Mouse (Mus musculus) forelimb bud, embryonic 11.5 days (tissue): ENCODE measurements at regions not wholly inside any gene's neighbourhood (a gene's known extent, or its start where the extent isn't known, plus 50 kb on each side); places are given as distances from the start of the nearest gene placed in this dataset.

Experiments used
- DNase-seq: peaks from one replicate; pipeline ENCODE4 v3.0.0-alpha.2; 2012; ENCODE audit warnings: low read depth, low spot score

DNA sequence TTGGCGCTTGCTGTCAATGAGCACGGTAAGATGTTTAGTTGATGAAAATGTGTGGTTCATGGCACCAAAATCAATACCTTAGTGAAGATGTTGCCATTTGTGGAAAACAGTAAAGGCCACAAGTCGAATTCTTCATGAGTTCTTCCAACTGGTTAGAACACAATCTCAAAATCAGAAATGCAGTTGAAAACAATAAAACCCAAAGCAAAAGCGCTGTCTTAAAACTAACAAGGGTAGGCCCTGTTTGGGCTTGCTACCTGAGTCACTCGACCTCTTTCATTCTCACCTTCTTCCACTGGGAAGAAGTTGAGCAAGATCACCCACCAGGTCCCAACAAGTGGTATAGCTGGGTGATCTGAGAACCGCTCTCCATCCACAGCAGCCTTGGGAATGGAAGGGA, 179.1 kb downstream of the Parm1 start:
- no peak for DNase-seq

DNA sequence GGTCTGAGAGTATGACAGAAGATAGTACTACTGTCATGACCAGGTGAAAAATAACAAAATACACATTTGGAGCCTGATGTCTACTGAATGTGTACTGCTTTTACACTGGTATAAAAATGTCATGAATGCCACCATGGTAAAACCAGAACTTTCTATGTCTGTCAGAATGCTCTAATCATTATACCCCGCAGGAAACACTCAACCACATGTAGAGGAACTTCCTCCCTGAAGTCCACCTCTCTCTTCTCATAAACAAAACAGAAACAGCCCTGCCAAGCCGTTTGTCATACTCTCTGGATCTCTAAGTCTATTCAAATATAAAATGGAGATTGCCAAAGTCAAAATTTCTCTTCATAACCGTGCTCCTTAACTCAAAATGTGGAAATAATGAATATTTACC, 178.2 kb downstream of the Parm1 start:
- no peak for DNase-seq

DNA sequence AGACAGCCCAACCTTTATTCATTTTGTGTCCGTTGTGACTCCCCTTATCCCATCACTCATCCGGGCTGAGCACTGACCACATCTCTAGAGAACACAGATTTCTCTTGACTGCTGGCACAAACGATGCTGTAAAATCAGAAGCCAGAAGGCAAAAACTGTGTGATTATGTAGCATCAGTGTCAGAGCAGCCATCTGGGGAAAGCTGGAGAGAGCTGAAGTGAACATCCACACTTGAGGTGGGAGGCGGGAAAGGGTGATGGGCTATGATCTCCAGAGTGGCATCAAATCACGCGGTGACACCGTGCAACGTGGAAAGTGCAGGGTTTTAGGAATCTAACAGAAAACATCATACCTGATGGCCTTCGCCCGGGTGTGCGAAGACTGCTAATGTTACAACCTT, 175.9 kb downstream of the Parm1 start:
- DNase-seq = no peak

DNA sequence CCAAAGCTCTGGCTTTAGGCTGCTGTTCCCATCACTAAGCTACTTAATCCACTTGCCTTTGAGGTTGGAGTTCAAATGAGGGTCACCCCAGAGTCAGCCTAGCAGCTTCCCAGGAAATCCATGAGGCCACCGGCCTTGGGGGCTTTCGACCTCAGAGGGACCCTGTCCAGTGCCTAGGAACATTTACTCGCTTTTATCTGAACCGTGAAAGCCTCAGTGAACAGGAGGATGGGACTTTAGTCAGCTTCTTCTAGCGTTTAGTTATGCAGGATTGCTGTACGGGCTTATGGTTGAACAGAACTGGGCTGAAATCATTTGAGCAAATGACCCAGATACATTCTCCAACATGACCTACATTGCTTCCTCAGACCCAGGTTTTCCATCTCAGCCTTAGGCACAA, 174.9 kb downstream of the Parm1 start:
- DNase-seq = peak; percentile 13

DNA sequence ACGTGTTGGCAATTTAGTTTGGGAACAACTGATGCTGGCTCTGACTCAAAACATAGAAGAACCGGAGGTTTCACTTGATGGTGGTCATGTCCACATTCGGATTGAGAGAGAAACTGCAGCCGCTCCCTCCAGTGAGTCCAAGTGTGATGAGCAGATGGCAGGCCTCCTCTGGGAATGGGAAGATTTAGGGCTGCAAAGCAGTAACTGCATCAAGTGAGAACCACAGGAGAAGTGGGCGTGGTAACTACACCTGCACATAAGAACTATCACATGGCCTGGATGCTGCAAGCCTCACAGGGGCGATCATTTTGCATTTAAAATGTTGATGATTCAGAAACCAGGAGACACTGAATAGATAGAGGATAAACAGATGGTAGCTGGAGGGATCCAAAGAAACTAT, 161.3 kb downstream of the Parm1 start:
- no peak for DNase-seq
